In genomic region chr9:57650786-57651311, GRCm38 (mm10) we compare ENCODE assay signal across 8 mouse cellular contexts. TPM values are rescaled to one million over a fixed set of nuclear protein-coding genes. Genes with fewer than 3 reads are reported as not detected.
DNase-seq lines count a peak whose midpoint lies in the region; ATAC-seq lines count a peak whose summit lies in the region.

No protein-coding gene starts in this region.

- peaks cover 21% of the 10 kb centered on the region for H3K4me1 ChIP-seq in liver, embryonic 16.5 days (ENCODE audit: control insufficient read depth, low read depth, low read length)

- no peak for ATAC-seq in liver, embryonic 16.5 days (ENCODE audit: low read depth)

- H3K27me3 ChIP-seq in liver, embryonic 16.5 days (ENCODE audit: control insufficient read depth, insufficient read depth, low read depth, low read length) = no peaks in the 10 kb centered on the region

- H3K9me3 ChIP-seq in liver, embryonic 16.5 days (replicated peaks; ENCODE audit: control insufficient read depth, low read length) = no peaks in the 10 kb centered on the region

- no peak overlapping the region for H3K4me2 ChIP-seq in liver, embryonic 16.5 days (ENCODE audit: low read depth, low read length)

- DNase-seq in embryo, embryonic 11 days = peak; percentile 41
- DNase-seq in embryo, embryonic 9.5 days (ENCODE audit: extremely low spot score) = no peak
- DNase-seq in 416B (ENCODE audit: low read depth) = peak; percentile 70
- peak; percentile 37 to 69 for DNase-seq in cerebellum, postnatal 25 days
- peak; percentile 71 to 81 for DNase-seq in thymus, adult 18-20 months
- DNase-seq in layer of hippocampus, adult 9-10 months (ENCODE audit: low spot score) = no peak
- DNase-seq in urinary bladder, adult 18-20 months (ENCODE audit: low spot score in 2 of 2) = no peak

- no peaks in the 10 kb centered on the region for H3K36me3 ChIP-seq in liver, embryonic 16.5 days (ENCODE audit: control insufficient read depth, insufficient read depth)

- H3K9ac ChIP-seq in liver, embryonic 16.5 days (ENCODE audit: low read depth, low read length) = no peak overlapping the region

- no peak overlapping the region for H3K4me3 ChIP-seq in liver, embryonic 16.5 days (ENCODE audit: low read depth, low read length)

- H3K27ac ChIP-seq in liver, embryonic 16.5 days (ENCODE audit: low read length) = peak overlapping the region; percentile 72

- 13% methylated on average over 6 of the region's 6 CpGs for WGBS in liver, embryonic 16.5 days (ENCODE audit: insufficient replicate concordance)

RNA-seq across cellular contexts. Expression of gene Csk, which starts 2.6 kb away (rescaled TPM):
- polyA plus RNA-seq in liver, embryonic 16.5 days (2015; fragmentation: Nextera tagmentation; extraction: Ambion mirVana) = 13.3 and 13.5 TPM in 2 replicates

RNA-seq across cellular contexts. Expression of gene Lman1l, which starts 30.3 kb away (rescaled TPM):
- not detected in 2 replicates for polyA plus RNA-seq in liver, embryonic 16.5 days (2015; fragmentation: Nextera tagmentation; extraction: Ambion mirVana)

RNA-seq across cellular contexts. Expression of gene Cyp1a2, which starts 32.7 kb away (rescaled TPM):
- 0.12 TPM in 2 replicates for polyA plus RNA-seq in liver, embryonic 16.5 days (2015; fragmentation: Nextera tagmentation; extraction: Ambion mirVana)

RNA-seq across cellular contexts. Expression of gene Cyp1a1, which starts 36.9 kb away (rescaled TPM):
- 0.05 and 0.07 TPM in 2 replicates for polyA plus RNA-seq in liver, embryonic 16.5 days (2015; fragmentation: Nextera tagmentation; extraction: Ambion mirVana)

RNA-seq across cellular contexts. Expression of gene Cplx3, which starts 44.8 kb away (rescaled TPM):
- not detected in 2 replicates for polyA plus RNA-seq in liver, embryonic 16.5 days (2015; fragmentation: Nextera tagmentation; extraction: Ambion mirVana)

Comparison
In these comparisons a context has a peak if more than half of its experiments do, and no peak if none do; other contexts are left out.
1. DNase-seq: peak in embryo, embryonic 11 days (single experiment), 416B (single experiment), cerebellum, postnatal 25 days (2 of 2) and thymus, adult 18-20 months (2 of 2); none in embryo, embryonic 9.5 days (single experiment), layer of hippocampus, adult 9-10 months (single experiment) and urinary bladder, adult 18-20 months (0 of 2).